Mouse (Mus musculus) brain, embryonic 14.5 days (tissue): ENCODE measurements around the gene Wwox.

ENCODE experiments used
- CTCF ChIP-seq: fragments of 200-500 bp; IDR thresholded peaks from 2 replicates; pipeline ENCODE4 v1.5.1; 2012; ENCODE audit warnings: inconsistent platforms, mild to moderate bottlenecking, moderate library complexity, borderline replicate concordance; ENCODE audit not compliant: insufficient read depth, insufficient read length; ENCODE audit errors: extremely low read depth
- POLR2A ChIP-seq: fragments of 200-500 bp; IDR thresholded peaks from 2 replicates; pipeline ENCODE4 v1.6.1; 2012; ENCODE audit warnings: mild to moderate bottlenecking, inconsistent platforms, borderline replicate concordance; ENCODE audit not compliant: poor library complexity, insufficient read depth, insufficient read length, severe bottlenecking; ENCODE audit errors: extremely low read depth

DNA sequence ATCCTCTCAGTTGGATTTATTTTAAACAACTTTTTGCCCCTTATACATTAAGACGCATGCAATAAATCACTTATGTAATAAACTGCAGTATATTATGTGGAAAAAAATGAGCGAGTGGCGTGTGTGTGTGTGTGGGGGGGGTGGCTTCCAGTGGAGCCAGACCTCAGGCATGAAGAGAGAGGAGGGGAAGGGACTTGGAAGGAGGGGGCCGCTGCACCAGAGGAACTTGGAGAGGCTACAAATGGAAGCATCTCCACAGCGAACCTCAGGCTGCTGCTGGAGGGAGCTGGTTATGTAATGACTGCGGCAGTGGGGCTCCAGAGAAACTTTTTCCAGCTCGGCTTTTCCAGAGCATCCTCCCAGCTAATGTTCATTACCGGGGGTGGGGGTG, 719.3 kb downstream of the Wwox start:
- TF ChIP-seq POLR2A: no peak; the same call in 1 of the 2 replicates
- TF ChIP-seq CTCF: no peak
